Comparison of ENCODE assay signal across 8 mouse cellular contexts in the genomic region with DNA sequence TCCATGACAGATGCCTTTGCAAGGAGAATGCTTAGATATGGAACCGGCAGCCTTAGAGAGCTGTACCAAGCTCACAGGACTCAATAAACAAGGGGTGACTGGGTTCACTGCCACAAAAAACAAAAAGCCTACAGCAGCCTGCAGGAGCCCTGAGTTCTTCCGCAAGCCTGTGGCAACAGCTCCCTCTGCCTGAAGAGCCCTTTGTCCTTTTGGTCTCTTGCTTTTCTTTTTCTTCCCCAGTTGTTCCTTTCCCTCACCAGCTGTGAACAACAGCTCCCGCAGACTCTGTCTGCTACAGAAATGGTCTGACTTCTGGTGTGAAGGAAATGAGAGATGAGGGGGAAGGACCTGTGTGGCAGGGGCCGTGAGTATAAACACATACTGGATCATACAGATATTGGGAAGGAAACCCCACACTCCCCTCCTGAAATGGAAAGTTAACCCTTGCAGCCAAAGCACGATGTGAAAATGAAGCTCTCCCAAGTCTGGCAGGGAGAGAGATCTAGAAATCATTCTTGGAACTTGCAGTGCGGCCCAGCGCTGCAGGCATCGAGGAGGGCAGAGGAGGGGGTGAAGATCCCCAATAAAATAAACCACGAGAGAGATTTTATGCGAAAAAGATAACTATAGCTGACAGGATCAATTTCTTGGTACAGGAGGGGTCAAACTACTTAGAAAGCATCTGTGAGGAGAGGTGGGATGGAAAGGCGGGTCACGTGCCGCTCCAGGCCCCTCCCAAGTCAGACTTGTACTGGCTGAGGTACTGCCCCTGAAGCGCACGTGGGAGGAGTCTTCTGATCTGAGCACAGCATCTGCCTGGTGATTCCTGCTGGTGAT.
DNase-seq lines count a peak whose midpoint lies in the region; ATAC-seq lines count a peak whose summit lies in the region.

No protein-coding gene starts in this region.

- no peaks in the 10 kb centered on the region for H3K36me3 ChIP-seq in hindbrain, embryonic 14.5 days (replicated peaks; ENCODE audit: control insufficient read depth, insufficient read depth)
- H3K36me3 ChIP-seq in megakaryocyte, embryonic 14.5 days (replicated peaks; ENCODE audit: low read length), result no peaks in the 10 kb centered on the region
- H3K36me3 ChIP-seq in stomach, embryonic 16.5 days (ENCODE audit: control insufficient read depth, insufficient read depth, low read length), result no peaks in the 10 kb centered on the region

- peak; percentile 26 to 27 for DNase-seq in cerebellum, adult 18-20 months
- DNase-seq in cerebellum, postnatal 36 days, result no peak
- DNase-seq in cerebellum, adult 9-10 months, result peak; percentile 27
- peak; percentile 49 for DNase-seq in gastrocnemius, adult 18-20 months (ENCODE audit: low spot score)
- DNase-seq in hindbrain, embryonic 14.5 days (ENCODE audit: low spot score), result peak; percentile 57
- DNase-seq in left cerebral cortex, postnatal 10 days (ENCODE audit: extremely low spot score in 1 of 2, low spot score in 2 of 2), result peak; percentile 29 to 81

- intact Hi-C loops in left cerebral cortex, postnatal 10 days (cut with DNase I), result loop anchor here (10.0 kb wide), 1 partner anchor 192 kb away; no protein-coding TSS in a partner anchor

- H3K9me3 ChIP-seq in hindbrain, embryonic 14.5 days (ENCODE audit: control insufficient read depth, low read length), result peaks cover 5% of the 10 kb centered on the region; the same call in 1 of the 2 replicates
- peaks cover 9% of the 10 kb centered on the region; the same call in 1 of the 2 replicates for H3K9me3 ChIP-seq in megakaryocyte, embryonic 14.5 days
- no peaks in the 10 kb centered on the region for H3K9me3 ChIP-seq in stomach, embryonic 16.5 days (replicated peaks; ENCODE audit: control insufficient read depth, low read length)

- H3K9ac ChIP-seq in hindbrain, embryonic 14.5 days, result peak overlapping the region; percentile 10
- H3K9ac ChIP-seq in stomach, embryonic 16.5 days (ENCODE audit: low read length), result peak overlapping the region; percentile 27; the same call in 1 of the 2 replicates

- no peaks in the 10 kb centered on the region for H3K27me3 ChIP-seq in hindbrain, embryonic 14.5 days (ENCODE audit: control insufficient read depth, insufficient read depth, low read length)
- H3K27me3 ChIP-seq in megakaryocyte, embryonic 14.5 days (replicated peaks), result peaks cover 20% of the 10 kb centered on the region
- H3K27me3 ChIP-seq in stomach, embryonic 16.5 days (ENCODE audit: control insufficient read depth, insufficient read depth, low read length), result no peaks in the 10 kb centered on the region

- peak; percentile 85 for ATAC-seq in hindbrain, embryonic 14.5 days (ENCODE audit: low FRiP score)
- peak; percentile 68; the same call in 1 of the 2 replicates for ATAC-seq in stomach, embryonic 16.5 days (ENCODE audit: insufficient read depth, low FRiP score)

- 6% methylated on average over 15 of the region's 15 CpGs for WGBS in hindbrain, embryonic 14.5 days
- 11% methylated on average over 15 of the region's 15 CpGs for WGBS in stomach, embryonic 16.5 days

- peak overlapping the region; percentile 20 for H3K4me3 ChIP-seq in hindbrain, embryonic 14.5 days (replicated peaks; ENCODE audit: low read length)
- H3K4me3 ChIP-seq in megakaryocyte, embryonic 14.5 days (replicated peaks), result peak overlapping the region; percentile 23
- H3K4me3 ChIP-seq in stomach, embryonic 16.5 days (replicated peaks; ENCODE audit: low read length), result peak overlapping the region; percentile 19

- H3K4me1 ChIP-seq in hindbrain, embryonic 14.5 days (replicated peaks; ENCODE audit: control insufficient read depth, insufficient read depth, low read length), result peaks cover 17% of the 10 kb centered on the region
- H3K4me1 ChIP-seq in megakaryocyte, embryonic 14.5 days, result peaks cover 15% of the 10 kb centered on the region
- H3K4me1 ChIP-seq in stomach, embryonic 16.5 days (ENCODE audit: control insufficient read depth, insufficient read depth, low read length), result peaks cover 11% of the 10 kb centered on the region; the same call in 1 of the 2 replicates

- H3K4me2 ChIP-seq in hindbrain, embryonic 14.5 days (replicated peaks), result peak overlapping the region; percentile 52
- H3K4me2 ChIP-seq in stomach, embryonic 16.5 days (ENCODE audit: low read depth, low read length), result peak overlapping the region; percentile 48

- peak overlapping the region; percentile 39 for H3K27ac ChIP-seq in hindbrain, embryonic 14.5 days
- peak overlapping the region; percentile 15; the same call in 1 of the 2 replicates for H3K27ac ChIP-seq in stomach, embryonic 16.5 days (ENCODE audit: low read length)

Comparison
In these comparisons a context has a peak if more than half of its experiments do, and no peak if none do; other contexts are left out.
1. DNase-seq: peak in cerebellum, adult 18-20 months (2 of 2), cerebellum, adult 9-10 months (single experiment), gastrocnemius, adult 18-20 months (single experiment), hindbrain, embryonic 14.5 days (single experiment) and left cerebral cortex, postnatal 10 days (2 of 2); none in cerebellum, postnatal 36 days (0 of 2).
2. Peak in every context shown above with its lines, with median percentiles within 50 percentile points of each other: H3K4me3 ChIP-seq.